Mouse (Mus musculus): Measurements from ENCODE around the gene Dyrk1a.

- TF ChIP-seq CTCF (IDR thresholded peaks at IDR 0.05) (no peak), EP300 (IDR thresholded peaks at IDR 0.05) (no peak)
Observed at GRCm38 (mm10) chr16:94607468-94607867, 37.7 kb downstream of the Dyrk1a start.

All from lung, postnatal 0 days (tissue).